Mouse (Mus musculus): Measurements from ENCODE around the gene Nrxn2. TPM values are rescaled to one million over a fixed set of nuclear protein-coding genes. Genes with fewer than 3 reads are reported as not detected.
A peak's percentile ranks its signal among the peaks of the same experiment; 100 is the strongest.

Nrxn2 gene
- total and polyA plus RNA-seq, 3 experiments = 0.20 to 0.71 (median 0.30) TPM

DNA sequence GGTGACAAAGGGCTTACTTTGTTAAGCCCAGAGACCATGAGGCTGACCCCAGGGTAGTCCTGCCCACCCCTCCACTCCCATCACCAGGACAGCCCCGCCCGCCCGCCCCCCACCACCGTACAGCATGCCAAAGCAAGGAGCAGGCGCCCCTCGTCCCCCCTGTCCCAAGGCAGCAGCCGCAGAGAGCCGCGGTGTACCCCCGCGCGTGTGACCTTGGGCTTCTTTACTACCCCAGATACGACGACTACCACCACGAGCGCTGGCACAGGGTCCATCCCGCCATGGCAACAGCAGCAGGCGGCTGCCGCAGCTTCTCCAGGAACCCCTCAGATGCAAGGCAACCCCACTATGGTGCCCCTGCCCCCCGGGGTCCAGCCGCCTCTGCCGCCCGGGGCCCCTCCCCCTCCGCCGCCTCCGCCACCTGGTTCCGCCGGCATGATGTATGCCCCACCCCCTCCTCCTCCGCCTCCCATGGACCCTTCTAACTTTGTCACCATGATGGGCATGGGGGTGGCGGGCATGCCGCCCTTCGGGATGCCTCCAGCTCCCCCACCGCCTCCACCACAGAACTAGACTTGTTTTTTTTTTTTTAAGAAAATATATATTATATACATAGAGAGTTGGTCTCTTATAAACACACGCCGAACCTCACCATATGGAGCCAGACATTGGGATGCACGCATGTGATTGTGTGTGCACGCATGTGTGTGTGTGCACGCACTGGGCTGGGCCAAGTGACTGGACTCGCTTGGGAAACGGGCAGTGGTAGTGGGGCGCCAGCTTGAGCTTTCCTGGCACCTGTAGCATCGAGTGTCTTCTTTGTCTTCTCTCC, 42.9 kb upstream of the Nrxn2 start:
- Histone ChIP-seq H3K27me3 (replicated peaks) (no peaks in the 10 kb centered on the region), H3K4me1 (ENCODE audit: control insufficient read depth in 1 of 2, insufficient read depth in 2 of 2) (peaks cover 2 to 53% of the 10 kb centered on the region in 2 experiments; a peak in 3 of 4 replicates), H3K4me2 (ENCODE audit: insufficient read depth, low read depth, poor library complexity, severe bottlenecking) (no peak overlapping the region), H3K9ac (ENCODE audit: insufficient read depth, low read depth) (no peak overlapping the region), H3K4me3 (replicated peaks in 1 of 3; ENCODE audit: low read depth in 2 of 3, low read length in 2 of 3, poor library complexity in 1 of 3) (no peak overlapping the region), H3K9me3 (replicated peaks; ENCODE audit: low read length) (no peaks in the 10 kb centered on the region), H3K27ac (ENCODE audit: insufficient read depth, low read depth) (no peak overlapping the region), H3K79me2 (replicated peaks; ENCODE audit: control insufficient read depth, extremely low read depth, insufficient read depth, poor library complexity, severe bottlenecking) (peaks cover 11% of the 10 kb centered on the region), H3K36me3 (replicated peaks in 1 of 2; ENCODE audit: control insufficient read depth in 1 of 2, insufficient read depth in 1 of 2, low read length in 1 of 2) (peaks cover 89 to 96% of the 10 kb centered on the region in 2 experiments)
- TF ChIP-seq ZMIZ1 (IDR thresholded peaks at IDR 0.05; ENCODE audit: low read depth, low read length) (no peak), ZNF384 (IDR thresholded peaks at IDR 0.05; ENCODE audit: low read depth, low read length) (no peak), PAX5 (IDR thresholded peaks at IDR 0.05; ENCODE audit: low read length) (no peak), POLR2AphosphoS2 (IDR thresholded peaks at IDR 0.05; ENCODE audit: low read depth, low read length) (no peak), TCF12 (IDR thresholded peaks at IDR 0.05; ENCODE audit: low read depth, low read length) (no peak), CHD2 (IDR thresholded peaks at IDR 0.05; ENCODE audit: low read length) (no peak), NELFE (IDR thresholded peaks at IDR 0.05; ENCODE audit: low read depth, low read length) (no peak), GABPA (IDR thresholded peaks at IDR 0.05; ENCODE audit: insufficient replicate concordance, low read depth, low read length) (no peak), ZC3H11A (IDR thresholded peaks at IDR 0.05; ENCODE audit: low read depth, low read length) (no peak), MAFK (IDR thresholded peaks at IDR 0.05; ENCODE audit: insufficient replicate concordance, low read length) (no peak), USF1 (IDR thresholded peaks at IDR 0.05; ENCODE audit: low read depth, low read length) (no peak), MAZ (IDR thresholded peaks at IDR 0.05; ENCODE audit: low read depth, low read length) (no peak), IRF4 (IDR thresholded peaks at IDR 0.05; ENCODE audit: low read depth, low read length) (no peak), ETS1 (conservative IDR thresholded peaks at IDR 0.05; ENCODE audit: low read depth, low read length) (no peak), CHD1 (IDR thresholded peaks at IDR 0.05; ENCODE audit: low read depth, low read length) (no peak), BHLHE40 (IDR thresholded peaks at IDR 0.05; ENCODE audit: low read depth, low read length) (no peak), SIN3A (IDR thresholded peaks at IDR 0.05; ENCODE audit: low read length) (no peak), CTCF (conservative IDR thresholded peaks at IDR 0.05 in 1 of 2, IDR thresholded peaks at IDR 0.05 in 1 of 2; ENCODE audit: low read depth in 2 of 2, low read length in 2 of 2) (no peak), KAT2A (IDR thresholded peaks at IDR 0.05; ENCODE audit: insufficient replicate concordance, low read length) (no peak)
- DNase-seq (ENCODE audit: extremely low read depth) = no peak
- in situ Hi-C loops (cut with MboI; ENCODE audit: low pct_ligation_motif_present, low pct_unique_long_range_greater_than_20kb, low sequenced_read_pairs) (no loop called here), dilution Hi-C loops (cut with MboI; ENCODE audit: extremely low pct_ligation_motif_present, extremely low pct_unique_long_range_greater_than_20kb, low sequenced_read_pairs) (no loop called here)

DNA sequence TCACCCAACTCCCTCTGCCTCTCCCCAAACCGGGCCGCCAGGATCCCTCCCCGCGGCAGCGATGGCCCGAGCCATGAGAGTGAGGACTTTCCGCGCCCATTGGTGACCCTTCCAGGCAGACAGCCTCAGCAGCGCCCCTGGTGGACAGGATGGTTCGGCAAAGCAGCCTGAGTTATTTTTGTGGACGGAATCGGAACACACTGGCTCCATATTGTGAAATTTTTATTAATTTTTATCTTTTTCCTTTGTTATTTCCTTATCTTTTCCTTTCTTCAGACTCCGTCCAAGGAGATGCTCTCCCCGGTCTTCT, 42.3 kb upstream of the Nrxn2 start:
- TF ChIP-seq CHD2 (IDR thresholded peaks at IDR 0.05; ENCODE audit: low read length) = no peak
- TF ChIP-seq CTCF (conservative IDR thresholded peaks at IDR 0.05 in 1 of 2, IDR thresholded peaks at IDR 0.05 in 1 of 2; ENCODE audit: low read depth in 2 of 2, low read length in 2 of 2) = peak; percentile 47 to 62; a peak in 3 of 4 replicates
- Histone ChIP-seq H3K79me2 (replicated peaks; ENCODE audit: control insufficient read depth, extremely low read depth, insufficient read depth, poor library complexity, severe bottlenecking) (peaks cover 8% of the 10 kb centered on the region), H3K27ac (ENCODE audit: insufficient read depth, low read depth) (no peak overlapping the region), H3K4me2 (ENCODE audit: insufficient read depth, low read depth, poor library complexity, severe bottlenecking) (no peak overlapping the region), H3K4me3 (replicated peaks in 1 of 3; ENCODE audit: low read depth in 2 of 3, low read length in 2 of 3, poor library complexity in 1 of 3) (no peak overlapping the region), H3K9me3 (replicated peaks; ENCODE audit: low read length) (no peaks in the 10 kb centered on the region), H3K4me1 (ENCODE audit: control insufficient read depth in 1 of 2, insufficient read depth in 2 of 2) (peaks cover 2 to 48% of the 10 kb centered on the region in 2 experiments; a peak in 2 of 4 replicates), H3K36me3 (replicated peaks in 1 of 2; ENCODE audit: control insufficient read depth in 1 of 2, insufficient read depth in 1 of 2, low read length in 1 of 2) (peaks cover 83 to 96% of the 10 kb centered on the region in 2 experiments), H3K9ac (ENCODE audit: insufficient read depth, low read depth) (no peak overlapping the region), H3K27me3 (replicated peaks) (no peaks in the 10 kb centered on the region)
- dilution Hi-C loops (cut with MboI; ENCODE audit: extremely low pct_ligation_motif_present, extremely low pct_unique_long_range_greater_than_20kb, low sequenced_read_pairs) = no loop called here
- no peak for DNase-seq (ENCODE audit: extremely low read depth)
- in situ Hi-C loops (cut with MboI; ENCODE audit: low pct_ligation_motif_present, low pct_unique_long_range_greater_than_20kb, low sequenced_read_pairs) = no loop called here

Data from CH12.LX (cell line).